Mouse (Mus musculus) midbrain, postnatal 0 days (tissue): ENCODE measurements around the gene Polg2. TPM values are rescaled to one million over a fixed set of nuclear protein-coding genes. Genes with fewer than 3 reads are reported as not detected.

ENCODE experiments used
- ATAC-seq: fragments of 200-750 bp; cut with Nextera tagmentation; 2 replicates; pipeline ENCODE4 v1.8.0; 2017; ENCODE audit warnings: moderate number of reproducible peaks, mild to moderate bottlenecking, moderate TSS enrichment, moderate library complexity; ENCODE audit not compliant: low FRiP score
- DNase-seq: peaks from one replicate; pipeline ENCODE4 v3.0.0-alpha.2; 2015; ENCODE audit warnings: low spot score
- H3K27ac ChIP-seq: fragments of 300-500 bp; sonication (generic); 2 replicates; pipeline ENCODE4 v1.5.1; 2014; ENCODE audit warnings: low read depth, mild to moderate bottlenecking, low read length, mixed read lengths
- H3K27me3 ChIP-seq: fragments of 300-500 bp; sonication (generic); 2 replicates; pipeline ENCODE4 v1.6.1; 2014; ENCODE audit warnings: low read length, control low read depth, mixed read lengths; ENCODE audit not compliant: insufficient read depth
- H3K36me3 ChIP-seq: fragments of 300-500 bp; sonication (generic); 2 replicates; pipeline ENCODE4 v1.6.1; 2014; ENCODE audit warnings: low read length, control low read depth, mixed read lengths; ENCODE audit not compliant: insufficient read depth
- H3K4me1 ChIP-seq: fragments of 300-500 bp; sonication (generic); 2 replicates; pipeline ENCODE4 v1.6.1; 2014; ENCODE audit warnings: mild to moderate bottlenecking, control low read depth, antibody characterized with exemption, low read length, mixed read lengths; ENCODE audit not compliant: insufficient read depth
- H3K4me2 ChIP-seq: fragments of 300-500 bp; sonication (generic); 2 replicates; pipeline ENCODE4 v1.6.1; 2014; ENCODE audit warnings: low read depth, mild to moderate bottlenecking, low read length, mixed read lengths; ENCODE audit not compliant: poor library complexity, severe bottlenecking
- H3K4me3 ChIP-seq: fragments of 300-500 bp; sonication (generic); 2 replicates; pipeline ENCODE4 v1.5.1; 2014; ENCODE audit warnings: low read depth, mild to moderate bottlenecking, low read length, moderate library complexity
- H3K9ac ChIP-seq: fragments of 300-500 bp; sonication (generic); replicated peaks from 2 replicates; pipeline ENCODE4 v1.6.1; 2014; ENCODE audit warnings: mild to moderate bottlenecking, low read length, moderate library complexity, mixed read lengths; ENCODE audit not compliant: poor library complexity, severe bottlenecking
- H3K9me3 ChIP-seq: fragments of 300-500 bp; sonication (generic); 2 replicates; pipeline ENCODE4 v1.6.1; 2016; ENCODE audit warnings: low read length, control low read depth
- CTCF ChIP-seq: IDR thresholded peaks from 2 replicates; pipeline ENCODE4 v1.5.1; 2016; ENCODE audit warnings: antibody characterized with exemption, mild to moderate bottlenecking
- WGBS: fragments of 180-500 bp; shearing (Covaris S2); extraction: QIAGEN DNeasy Blood & Tissue Kit; methylation state at CpG from one replicate; pipeline ENCODE4 v1.1.7; 2014; 5-methylcytosine and 5-hydroxymethylcytosine counted together
- polyA plus RNA-seq: library from polyadenylated mRNA; unstranded; fragments of >200 nt; fragmentation: Nextera tagmentation; extraction: Ambion mirVana; gene quantifications from 2 replicates; pipeline ENCODE4 v1.2.1, GENCODE M21; 2015
- total RNA-seq: library from RNA; depleted of rRNA; stranded (reverse); fragments of >200 nt; gene quantifications from 2 replicates; pipeline ENCODE4 v1.2.3, GENCODE M21; 2014

Polg2 gene
- total and polyA plus RNA-seq, 2 experiments from 2014 or later = 6.6 to 10.5 TPM

GRCm38 (mm10) chr11:106760511-106760910 is 18.8 kb downstream of the Polg2 start:
- Histone ChIP-seq H3K4me2 (no peak overlapping the region), H3K4me3 (no peak overlapping the region), H3K9me3 (no peaks in the 10 kb centered on the region), H3K27me3 (no peaks in the 10 kb centered on the region), H3K9ac (no peak overlapping the region), H3K4me1 (no peaks in the 10 kb centered on the region), H3K36me3 (peaks cover 2% of the 10 kb centered on the region; the same call in 1 of the 2 replicates), H3K27ac (no peak overlapping the region)
- DNase-seq = no peak
- ATAC-seq = no peak
- WGBS = 91% methylated on average over 5 of the region's 5 CpGs
- TF ChIP-seq CTCF = no peak

- no peaks in the 10 kb centered on the region for H3K4me1 ChIP-seq
- no peak for TF ChIP-seq CTCF
These were observed 20.3 kb downstream of the Polg2 start for GRCm38 (mm10) chr11:106759028-106759427.

GRCm38 (mm10) chr11:106755583-106755982 is 23.8 kb downstream of the Polg2 start:
- Histone ChIP-seq H3K36me3 (no peaks in the 10 kb centered on the region), H3K4me3 (no peak overlapping the region), H3K9ac (no peak overlapping the region), H3K9me3 (no peaks in the 10 kb centered on the region), H3K27me3 (no peaks in the 10 kb centered on the region), H3K27ac (no peak overlapping the region), H3K4me1 (no peaks in the 10 kb centered on the region), H3K4me2 (no peak overlapping the region)
- TF ChIP-seq CTCF = no peak
- ATAC-seq (no peak), DNase-seq (no peak)
- 19% methylated on average over 5 of the region's 5 CpGs for WGBS

More at GRCm38 (mm10) chr11:106759028-106759427, 20.3 kb downstream of the Polg2 start:
- H3K36me3 ChIP-seq = no peaks in the 10 kb centered on the region
- H3K4me3 ChIP-seq = no peak overlapping the region
- no peaks in the 10 kb centered on the region for H3K9me3 ChIP-seq
- no peaks in the 10 kb centered on the region for H3K27me3 ChIP-seq
- DNase-seq (no peak), ATAC-seq (no peak)
- no peak overlapping the region for H3K27ac ChIP-seq
- 93% methylated on average over 3 of the region's 3 CpGs for WGBS
- H3K9ac ChIP-seq = no peak overlapping the region
- H3K4me2 ChIP-seq = no peak overlapping the region

- H3K27me3 ChIP-seq = no peaks in the 10 kb centered on the region
- H3K9me3 ChIP-seq = no peaks in the 10 kb centered on the region
- H3K4me2 ChIP-seq = no peak overlapping the region
- H3K4me1 ChIP-seq = no peaks in the 10 kb centered on the region
- H3K27ac ChIP-seq = no peak overlapping the region
- no peak for TF ChIP-seq CTCF
- no peak overlapping the region for H3K9ac ChIP-seq
- ATAC-seq (no peak), DNase-seq (no peak)
- H3K4me3 ChIP-seq = no peak overlapping the region
- WGBS = 87% methylated on average over 6 of the region's 6 CpGs
- H3K36me3 ChIP-seq = no peaks in the 10 kb centered on the region
These were observed 26.0 kb downstream of the Polg2 start for GRCm38 (mm10) chr11:106753314-106753713.

- H3K36me3 ChIP-seq = no peaks in the 10 kb centered on the region
- no peak overlapping the region for H3K9ac ChIP-seq
- H3K27me3 ChIP-seq = no peaks in the 10 kb centered on the region
- H3K4me3 ChIP-seq = no peak overlapping the region
- H3K9me3 ChIP-seq = no peaks in the 10 kb centered on the region
- DNase-seq (no peak), ATAC-seq (no peak)
- TF ChIP-seq CTCF = no peak
- no peaks in the 10 kb centered on the region for H3K4me1 ChIP-seq
- H3K27ac ChIP-seq = no peak overlapping the region
- no peak overlapping the region for H3K4me2 ChIP-seq
- 86% methylated on average over 7 of the region's 7 CpGs for WGBS
These were observed 27.2 kb downstream of the Polg2 start for GRCm38 (mm10) chr11:106752103-106752502.

GRCm38 (mm10) chr11:106751039-106752018 is 28.0 kb downstream of the Polg2 start, which contains the start of gene Milr1:
Gene Milr1, plus strand, starts transcription at chr11:106751226.
- Histone ChIP-seq H3K4me3 (no peak within 1 kb of the TSS), H3K4me2 (no peak within 1 kb of the TSS), H3K9ac (no peak within 1 kb of the TSS), H3K27ac (no peak within 1 kb of the TSS), H3K9me3 (no peaks in the 10 kb centered on the region), H3K4me1 (no peaks in the 10 kb centered on the region), H3K36me3 (no peaks in the 10 kb centered on the region), H3K27me3 (no peaks in the 10 kb centered on the region)
- TF ChIP-seq CTCF = no peak
- ATAC-seq (no peak), DNase-seq (no peak)
- 89% methylated on average over 17 of the region's 17 CpGs for WGBS
